Mouse (Mus musculus) naive thymus-derived CD4-positive, alpha-beta T cell, adult 2 months (primary cell): ENCODE results near the gene Lrrc29.

Source experiments
- DNase-seq: peaks from one replicate; pipeline ENCODE4 v3.0.0-alpha.2; 2011; ENCODE audit warnings: low read depth

Gene Lrrc29

DNA sequence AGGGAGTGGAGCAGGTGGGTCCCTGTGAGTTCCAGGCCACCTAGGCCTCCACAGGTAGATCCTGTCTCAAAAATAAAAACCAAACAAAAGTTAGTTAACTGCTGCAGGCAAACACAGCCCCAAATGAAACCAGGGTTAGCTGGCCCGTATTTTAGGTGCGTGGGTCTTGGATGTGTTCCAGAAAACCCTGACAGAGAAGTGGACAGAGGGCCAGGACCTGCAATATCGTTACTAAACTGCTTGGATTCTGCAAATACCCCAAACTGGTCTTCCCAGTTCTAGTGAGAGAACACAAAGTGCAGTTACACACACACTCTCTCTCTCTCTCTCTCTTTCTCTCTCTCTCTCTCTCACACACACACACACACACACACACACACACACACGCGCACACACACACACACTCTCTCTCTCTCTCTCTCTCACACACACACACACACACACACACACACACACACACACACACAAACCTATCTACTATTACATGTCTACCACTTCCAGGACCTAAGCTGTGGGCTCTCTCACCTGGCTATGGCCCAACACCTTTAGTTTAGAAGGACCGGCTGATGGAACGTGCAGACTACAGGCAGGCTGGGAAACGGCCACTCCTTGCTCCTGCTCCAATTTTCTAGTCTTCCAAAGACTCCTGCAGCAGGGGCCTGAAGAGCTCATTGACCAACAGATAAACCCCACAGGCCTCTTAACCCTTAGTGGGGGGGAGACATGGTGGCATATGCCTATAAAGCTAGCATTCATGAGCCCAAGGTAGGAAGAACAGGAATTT is 17.9 kb upstream of the Lrrc29 start:
- no peak for DNase-seq

DNA sequence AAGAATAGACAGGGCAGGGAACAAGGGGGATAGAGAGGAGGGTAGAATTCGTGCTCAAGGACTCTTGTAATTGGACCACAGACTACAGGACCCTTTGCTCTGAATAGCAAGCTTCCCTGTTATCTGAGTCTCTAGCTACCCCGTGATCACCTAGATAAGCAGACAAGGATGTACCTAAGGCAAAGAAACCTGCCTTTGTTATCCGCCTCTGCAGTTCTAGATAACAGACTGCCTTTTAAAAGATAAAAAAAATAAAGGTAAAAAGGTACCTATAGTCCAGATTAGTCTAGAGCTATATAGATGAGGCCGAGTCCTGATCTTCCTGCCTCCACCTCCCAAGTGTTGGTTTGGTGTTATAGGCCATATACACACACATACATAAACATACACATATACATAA is 16.7 kb upstream of the Lrrc29 start:
- DNase-seq, result no peak

DNA sequence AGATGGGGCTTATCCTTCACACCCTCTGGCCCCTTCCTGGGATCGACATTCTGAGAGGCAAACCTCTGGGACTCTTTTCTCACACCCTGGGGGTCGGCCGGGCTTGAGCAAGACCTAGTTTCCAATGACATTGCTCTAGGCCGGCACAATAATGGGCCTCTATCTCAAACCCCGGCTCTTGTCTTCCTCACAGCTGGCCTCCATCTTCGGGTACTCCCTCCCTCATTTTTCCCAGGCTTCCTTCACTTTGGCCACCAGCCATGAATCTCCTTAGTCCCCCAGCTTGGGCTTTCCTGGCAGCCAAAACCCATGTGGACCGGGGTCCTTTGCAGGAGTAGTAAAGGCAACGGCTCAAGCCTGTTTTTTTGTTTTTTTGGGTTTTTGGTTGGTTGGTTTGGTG is 15.3 kb upstream of the Lrrc29 start:
- DNase-seq, result no peak

DNA sequence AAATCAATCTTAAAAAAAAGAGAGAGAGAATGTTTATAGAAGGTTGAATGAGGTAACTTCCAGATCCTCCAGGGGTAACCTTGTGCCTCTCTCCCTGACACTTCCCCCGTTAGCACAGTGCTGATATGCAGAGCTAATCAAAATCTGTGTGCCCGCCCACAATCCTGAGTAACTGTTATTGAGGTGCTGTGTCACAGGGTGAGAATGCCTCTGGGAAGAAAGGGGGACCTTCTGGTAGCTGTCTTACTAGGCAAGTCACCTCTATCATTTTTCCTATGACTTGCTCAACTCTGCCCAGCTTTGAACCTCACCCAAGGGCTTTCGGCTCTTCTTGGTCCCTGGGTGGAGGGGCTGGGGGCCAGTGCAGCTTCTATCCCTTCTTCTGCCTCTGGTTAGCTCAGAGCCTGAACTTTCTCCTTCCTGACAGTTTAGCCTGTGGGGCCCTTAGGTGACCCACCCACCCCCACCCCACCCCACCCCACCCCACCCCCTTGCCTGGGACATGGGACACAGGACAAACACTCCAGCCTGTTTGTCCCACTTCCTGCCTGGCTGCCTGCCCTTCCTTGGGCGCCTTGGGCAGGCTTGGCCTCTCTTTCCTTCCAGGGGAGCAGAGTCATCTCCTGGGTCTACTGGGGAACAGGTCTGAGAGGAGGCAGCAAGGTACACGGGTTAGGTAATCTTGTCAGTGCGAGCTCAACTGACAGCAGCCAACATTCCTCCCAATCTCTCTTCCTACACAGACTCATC is 14.0 kb upstream of the Lrrc29 start:
- no peak for DNase-seq

DNA sequence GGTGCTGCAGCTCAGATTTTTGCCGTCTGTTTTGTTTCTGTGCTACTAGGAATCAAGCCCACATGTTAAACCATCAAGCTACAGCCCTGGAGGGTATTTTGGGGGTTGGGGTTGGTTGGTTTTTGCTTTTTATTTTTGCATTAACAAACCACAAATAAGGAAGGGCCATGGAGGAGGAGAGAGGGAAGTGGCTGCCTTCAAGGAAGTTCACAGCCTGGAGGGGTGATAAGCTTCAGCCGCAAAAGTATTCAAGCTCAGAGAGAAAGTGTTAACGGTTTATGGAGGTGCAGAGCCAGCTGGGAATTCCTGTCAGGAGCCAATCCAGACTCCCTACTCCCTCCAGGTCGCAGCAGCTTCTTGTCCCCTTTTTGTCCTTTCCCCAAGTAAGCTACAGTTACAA is 12.9 kb upstream of the Lrrc29 start:
- no peak for DNase-seq

DNA sequence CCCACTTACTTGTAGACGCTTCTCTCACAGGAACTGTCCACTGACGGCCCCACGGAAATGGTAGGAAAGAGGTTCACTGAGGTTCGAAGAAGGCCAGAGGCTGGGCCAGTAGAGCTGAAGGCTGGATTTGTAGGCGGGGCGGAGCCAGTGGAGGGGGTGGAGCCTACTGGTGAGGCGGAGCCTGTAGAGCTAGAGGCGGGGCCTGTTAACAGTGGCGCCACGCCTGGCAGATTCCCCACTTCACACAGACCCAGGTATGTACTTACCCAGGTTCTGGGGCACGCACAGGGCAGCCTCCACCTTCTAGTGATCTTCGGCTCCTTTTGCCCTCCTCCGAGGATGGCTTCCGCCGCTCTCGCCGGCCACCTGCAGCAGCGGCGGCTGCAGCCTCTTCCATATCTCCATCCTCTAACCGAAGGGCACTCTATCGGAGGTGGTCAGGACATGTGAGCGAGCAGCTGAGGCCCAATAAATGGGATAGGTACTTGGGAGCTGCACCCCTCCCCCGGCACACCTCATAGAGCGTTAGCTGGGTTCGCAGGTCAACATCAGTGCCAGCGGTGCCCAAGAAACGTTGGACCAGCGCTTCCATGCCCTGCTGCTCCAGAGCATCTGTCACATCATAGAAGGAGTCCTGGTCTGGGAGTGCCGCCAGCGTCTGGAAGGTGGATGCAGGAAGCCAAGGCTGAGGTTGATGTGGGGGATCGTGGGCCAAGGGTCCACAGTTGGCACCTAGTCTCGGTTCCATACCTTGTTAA is 10.5 kb upstream of the Lrrc29 start:
- DNase-seq, result no peak

DNA sequence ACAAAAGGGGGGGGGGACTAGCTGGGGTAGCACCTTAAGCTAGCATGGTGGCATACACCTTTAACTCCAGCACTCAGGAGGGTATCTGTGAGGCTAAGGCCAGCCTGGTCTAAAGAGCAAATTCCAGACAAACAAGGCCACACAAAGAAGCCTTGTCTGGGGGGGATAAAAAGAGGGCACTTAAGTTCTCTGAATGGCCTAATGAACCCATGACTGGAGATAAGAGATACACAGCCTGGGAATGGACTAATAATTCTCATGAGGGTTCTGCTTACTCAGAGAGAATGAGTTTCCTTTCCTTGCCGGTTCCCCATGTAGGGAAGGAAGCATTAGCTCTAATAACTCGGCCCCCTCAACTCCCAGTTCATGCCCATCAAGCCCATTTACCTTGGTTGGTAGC is 6.4 kb upstream of the Lrrc29 start:
- DNase-seq, result no peak

DNA sequence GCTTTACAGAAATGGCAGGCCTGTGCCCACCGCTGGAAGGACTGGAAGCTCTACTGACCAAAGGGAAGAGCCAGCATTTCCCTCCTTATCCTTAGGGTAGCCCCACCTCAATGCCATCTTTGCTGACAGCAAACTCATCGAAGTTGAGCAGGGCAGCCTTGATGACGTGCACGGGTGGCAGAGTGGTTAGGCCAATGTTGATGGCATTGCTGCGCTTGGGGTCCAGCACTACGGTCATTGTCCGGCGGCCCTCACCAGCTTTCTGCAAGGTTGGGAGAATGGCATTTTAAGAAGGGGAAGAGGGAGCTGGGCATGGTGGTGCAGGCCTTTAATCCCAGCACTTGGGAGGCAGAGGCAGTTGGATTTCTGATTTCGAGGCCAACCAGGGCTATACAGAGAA is 5.9 kb upstream of the Lrrc29 start:
- DNase-seq, result no peak

DNA sequence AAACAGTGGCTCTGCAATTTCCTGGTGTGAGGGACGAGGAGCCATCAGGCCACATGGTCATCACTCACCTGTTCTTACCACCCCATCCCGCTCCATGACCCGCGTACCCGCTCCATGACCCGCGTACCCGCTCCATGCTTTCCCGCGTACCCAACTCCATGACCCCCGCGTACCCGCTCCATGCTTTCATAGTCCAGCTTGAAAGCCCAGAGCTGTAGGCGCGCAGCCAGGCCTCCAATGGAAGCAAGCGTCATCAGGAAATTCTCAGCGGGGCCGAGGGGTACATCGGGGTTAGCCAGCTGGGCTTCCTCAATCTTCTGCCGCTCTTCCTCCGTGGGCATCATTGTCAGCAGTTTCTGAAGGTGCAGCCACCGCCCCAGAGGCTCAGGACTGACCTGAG is 5.4 kb upstream of the Lrrc29 start:
- no peak for DNase-seq

DNA sequence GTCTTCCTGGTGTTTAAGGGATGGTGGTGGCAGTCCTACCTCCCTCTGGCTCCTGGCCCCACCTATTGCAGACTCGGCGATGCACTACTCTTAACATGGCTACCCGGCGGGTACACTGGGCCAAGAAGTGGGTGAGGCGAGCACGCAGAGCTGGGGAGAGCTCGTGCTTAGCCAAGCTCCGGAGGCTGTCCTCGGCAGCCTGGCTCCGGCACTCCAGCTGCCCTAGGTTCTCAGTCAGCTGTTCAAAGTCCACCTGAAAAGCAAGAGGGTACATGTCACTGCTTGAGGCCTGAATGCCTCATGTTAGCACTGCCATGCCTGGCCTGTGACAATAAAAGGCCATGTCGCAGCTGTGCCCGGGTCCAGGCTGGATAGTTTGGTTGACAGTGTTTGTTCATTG is 4.2 kb upstream of the Lrrc29 start:
- DNase-seq, result no peak

DNA sequence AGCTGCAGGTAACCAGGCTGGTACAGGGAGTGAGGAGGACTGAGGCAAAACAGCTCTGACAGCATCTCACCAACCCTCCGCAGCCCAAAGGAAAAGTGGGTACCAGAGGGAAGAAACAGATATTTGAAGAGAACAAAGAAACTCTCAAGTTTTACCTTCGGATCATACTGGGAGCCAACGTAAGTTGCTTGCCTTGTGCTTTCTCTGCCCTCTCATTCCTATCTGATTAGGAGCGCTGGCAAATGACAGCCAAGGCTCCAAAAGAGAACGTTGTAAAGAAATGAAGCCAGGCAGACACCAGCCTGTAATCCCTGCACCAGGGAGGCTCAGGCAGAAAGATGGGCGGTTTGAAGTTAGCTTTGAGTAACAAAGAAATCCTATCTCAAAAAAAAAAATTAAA is 890 bp upstream of the Lrrc29 start:
- DNase-seq, result no peak

DNA sequence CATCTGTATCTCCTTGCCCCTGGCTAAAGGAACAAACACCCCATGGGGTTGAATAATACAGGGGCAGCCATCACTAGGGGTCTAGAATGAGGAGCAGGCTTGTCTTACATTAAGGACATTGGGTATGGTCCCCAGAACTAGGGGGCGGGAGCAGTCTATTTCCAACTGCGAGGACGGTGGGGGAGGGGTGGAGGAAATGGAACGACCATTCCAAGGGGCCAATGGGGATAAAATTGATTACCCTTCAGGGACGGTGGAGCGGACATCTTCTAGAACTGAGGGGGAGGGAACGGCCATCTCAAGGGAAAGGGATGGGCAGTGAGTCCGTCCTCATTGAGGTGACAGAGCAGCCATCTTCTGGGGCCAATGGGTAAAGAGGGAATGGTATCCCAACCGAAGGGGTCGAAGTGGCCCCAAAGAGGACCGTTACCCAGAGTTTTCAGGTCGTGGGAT is 411 bp downstream of the Lrrc29 start:
- DNase-seq, result no peak

DNA sequence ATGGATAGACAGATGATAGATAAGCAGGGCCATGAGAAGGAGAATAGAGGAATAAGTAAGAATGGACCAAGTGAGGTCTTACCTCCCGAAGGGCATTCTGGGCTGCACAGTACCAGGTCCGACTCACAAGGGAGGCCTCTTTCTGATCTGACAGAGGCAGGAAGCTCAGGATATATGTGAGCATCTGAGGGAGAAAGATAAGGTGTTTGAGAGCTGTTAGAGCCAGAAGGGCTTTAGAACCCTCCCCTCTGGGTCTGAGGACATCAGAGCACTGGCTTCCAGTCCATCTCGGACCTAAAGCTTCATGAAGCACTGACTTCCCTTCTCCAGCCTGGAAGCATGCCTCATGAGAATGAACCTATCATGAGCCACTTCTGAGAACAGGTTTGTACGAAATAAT is 2.9 kb downstream of the Lrrc29 start:
- no peak for DNase-seq

DNA sequence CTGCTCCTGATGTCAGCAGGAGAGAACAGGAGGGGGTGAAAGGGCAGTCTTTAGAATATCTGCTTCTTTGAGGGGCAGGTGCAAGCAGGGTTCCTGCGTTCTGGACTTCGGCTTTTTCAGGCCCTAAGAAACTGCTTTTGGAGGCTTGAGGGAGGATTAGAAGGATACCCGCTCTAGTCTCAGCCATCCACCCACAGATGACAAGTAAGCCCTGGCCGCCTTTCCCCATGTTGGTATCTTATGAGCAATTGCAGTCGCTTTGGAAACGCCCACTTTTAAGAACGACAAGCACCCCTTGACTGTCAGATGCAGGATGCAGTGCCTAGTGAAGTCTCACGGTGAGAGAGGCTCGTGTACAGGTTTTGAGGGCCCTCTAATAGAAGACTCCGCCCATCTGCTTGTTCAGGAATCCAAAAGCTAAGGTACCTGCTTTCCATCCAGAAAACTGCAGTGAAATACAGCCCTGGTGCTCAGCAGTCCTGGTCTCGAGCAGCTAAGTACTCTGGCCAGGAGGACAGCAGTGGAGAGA is 7.4 kb downstream of the Lrrc29 start:
- DNase-seq, result no peak

DNA sequence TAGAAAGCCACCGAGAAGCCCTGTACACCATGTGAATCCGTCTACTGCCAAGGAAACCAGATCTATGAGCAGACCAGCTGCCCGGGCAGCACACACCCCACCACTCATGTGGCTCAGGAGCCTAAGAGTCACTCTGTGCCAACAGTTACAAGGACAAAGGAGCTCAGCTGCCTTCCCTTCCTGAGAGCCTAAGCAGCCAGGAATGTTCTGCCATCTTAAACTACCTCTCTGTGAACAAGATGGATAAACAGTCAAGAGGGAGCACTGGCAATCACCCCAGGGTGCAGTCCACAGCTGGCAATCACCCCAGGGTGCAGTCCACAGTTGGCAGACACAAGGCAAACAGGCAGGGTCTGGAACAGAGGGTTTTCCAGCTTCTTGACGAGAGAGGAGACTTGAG is 8.1 kb downstream of the Lrrc29 start:
- no peak for DNase-seq

DNA sequence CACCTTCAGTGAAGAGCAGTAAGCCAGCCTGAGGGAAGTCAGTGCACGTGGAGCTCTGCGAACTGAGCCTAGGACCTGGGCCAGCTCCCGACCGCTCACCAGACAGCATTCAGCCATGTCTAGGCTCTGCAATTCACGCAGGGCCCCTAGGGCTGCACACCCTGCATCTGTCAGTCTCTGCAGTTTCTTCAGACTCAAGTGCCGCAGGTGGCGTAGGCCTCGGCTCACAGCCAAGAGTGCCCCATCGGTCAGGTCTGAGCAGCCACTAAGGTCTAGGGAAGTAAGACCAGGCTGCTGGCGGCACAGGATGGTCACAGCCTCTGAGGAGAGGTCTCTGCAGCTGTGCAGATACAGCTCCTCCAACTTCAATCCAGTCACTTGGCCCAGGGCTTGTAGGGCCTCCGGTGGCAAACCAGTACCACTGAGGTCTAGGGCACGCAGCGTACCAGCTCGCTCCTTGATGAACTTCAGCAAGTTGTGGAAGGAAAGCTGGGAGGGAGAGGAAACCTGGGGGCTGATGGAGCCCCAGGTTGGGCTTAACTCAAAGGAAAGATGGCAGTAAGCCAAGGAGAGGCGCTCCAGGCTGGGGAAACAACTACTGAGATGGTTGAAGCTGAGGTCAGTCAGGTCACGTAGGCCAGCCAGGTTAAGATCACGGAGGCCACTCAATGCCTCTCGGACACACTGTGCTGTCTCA is 10.9 kb downstream of the Lrrc29 start:
- DNase-seq, result no peak

DNA sequence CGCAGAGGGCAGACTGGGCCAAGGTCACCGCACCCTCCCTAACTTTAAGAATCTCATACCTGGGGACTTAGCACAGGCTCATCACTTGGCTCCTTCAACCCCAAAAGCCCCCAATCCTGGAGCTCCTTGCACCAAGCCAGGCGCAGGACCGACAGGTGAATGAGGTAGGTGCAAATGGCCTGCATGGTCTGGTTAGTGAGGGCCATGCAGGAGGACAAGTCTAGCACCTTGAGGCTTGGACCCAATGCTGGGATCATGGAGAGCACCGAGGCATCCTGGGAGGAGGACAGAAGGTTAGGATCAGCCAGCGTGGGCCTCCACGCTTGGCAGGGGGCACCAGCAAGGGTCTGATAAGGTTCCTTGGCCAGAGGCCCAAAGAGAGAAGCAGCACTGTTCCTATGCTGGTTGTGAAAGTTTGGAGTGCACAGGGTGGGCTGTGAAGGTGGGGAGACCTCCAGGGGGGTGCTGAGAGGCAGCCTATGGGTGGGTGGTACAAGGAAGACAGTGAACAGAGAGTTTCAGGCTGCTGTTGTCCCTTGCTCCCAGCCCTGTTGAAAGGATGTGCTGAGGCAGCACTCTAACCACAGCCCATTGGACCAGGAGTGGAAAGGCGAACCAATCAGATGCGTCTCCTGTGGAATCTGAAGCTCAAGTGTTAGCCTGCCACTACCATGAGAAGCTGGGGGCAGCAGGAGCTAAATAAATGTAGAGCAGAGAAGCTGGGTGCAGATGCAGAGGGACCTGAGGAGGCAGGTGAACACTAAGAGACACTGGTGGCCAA is 12.3 kb downstream of the Lrrc29 start:
- DNase-seq, result no peak

DNA sequence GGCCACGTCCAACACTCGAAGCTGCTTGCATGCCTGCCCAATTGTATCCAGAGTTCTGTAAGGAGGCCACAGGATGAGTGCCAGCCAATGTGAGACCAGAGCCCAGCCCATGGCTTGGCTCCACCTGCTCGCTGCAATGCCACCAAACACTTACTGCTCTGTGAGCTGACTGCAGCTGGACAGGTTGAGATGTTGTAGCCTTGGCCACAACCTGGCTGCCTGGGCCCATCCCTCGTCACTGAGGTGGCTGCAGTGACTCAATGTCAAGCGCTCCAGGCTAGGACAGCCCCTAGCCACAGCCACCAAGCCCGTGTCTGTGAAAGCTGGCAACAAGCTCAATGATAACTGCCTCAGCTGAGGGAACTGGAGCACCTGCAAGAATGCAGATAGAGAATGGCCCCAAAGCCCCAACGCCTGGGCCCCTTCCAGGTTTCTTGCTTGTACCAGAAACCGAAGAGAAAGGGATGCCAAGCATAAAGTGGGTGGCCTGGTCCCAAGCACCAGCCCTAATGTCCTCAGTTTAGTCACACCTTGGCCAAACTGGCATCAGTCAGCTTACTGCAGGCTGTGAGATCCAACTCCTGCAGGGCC is 13.1 kb downstream of the Lrrc29 start:
- DNase-seq, result no peak

DNA sequence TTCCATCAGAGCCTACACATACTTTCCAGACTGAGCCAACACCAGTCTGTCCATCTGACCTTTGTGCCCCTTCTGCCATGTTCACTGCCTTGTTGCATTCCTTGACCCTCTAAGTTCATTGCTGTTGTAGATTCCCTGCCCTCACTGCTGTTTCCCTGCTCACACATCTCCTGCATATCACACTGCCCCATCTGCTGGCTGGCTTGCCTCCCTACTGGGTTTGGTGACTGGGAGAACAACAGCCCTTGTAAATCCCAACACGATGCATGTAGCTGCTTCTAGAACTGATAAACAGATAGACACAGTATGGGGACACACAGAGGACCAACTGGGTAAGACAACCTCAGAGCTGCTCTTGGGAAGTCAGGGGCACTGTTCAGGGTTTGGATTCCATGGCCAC is 14.4 kb downstream of the Lrrc29 start:
- no peak for DNase-seq

DNA sequence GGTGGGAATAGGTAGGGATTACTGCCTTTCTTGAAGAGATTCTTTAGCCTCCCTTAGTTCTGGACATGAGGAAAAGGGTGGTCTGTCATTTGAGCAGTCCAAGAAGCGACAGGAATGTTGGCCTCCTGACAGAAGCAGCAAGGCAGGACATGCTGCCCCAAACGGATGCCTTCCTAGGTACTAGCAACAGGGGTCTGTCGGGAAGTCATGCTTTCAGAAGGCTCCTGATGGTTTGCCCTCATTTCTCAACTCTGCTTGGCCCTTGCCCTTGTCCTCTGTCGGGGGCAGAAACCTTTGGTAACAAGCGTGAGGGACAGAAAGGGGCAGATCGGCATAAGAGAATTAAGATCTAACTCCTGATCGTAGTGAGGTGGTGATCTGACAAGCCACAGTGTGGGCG is 16.0 kb downstream of the Lrrc29 start:
- no peak for DNase-seq
